Mouse (Mus musculus): Measurements from ENCODE around the gene Sh2d1b2.
"Not testable (repeated sequence)": the region's sequence is repeated elsewhere in the genome, so short reads cannot be mapped to it uniquely, and the experiment has no call there.

Gene Sh2d1b2

DNA sequence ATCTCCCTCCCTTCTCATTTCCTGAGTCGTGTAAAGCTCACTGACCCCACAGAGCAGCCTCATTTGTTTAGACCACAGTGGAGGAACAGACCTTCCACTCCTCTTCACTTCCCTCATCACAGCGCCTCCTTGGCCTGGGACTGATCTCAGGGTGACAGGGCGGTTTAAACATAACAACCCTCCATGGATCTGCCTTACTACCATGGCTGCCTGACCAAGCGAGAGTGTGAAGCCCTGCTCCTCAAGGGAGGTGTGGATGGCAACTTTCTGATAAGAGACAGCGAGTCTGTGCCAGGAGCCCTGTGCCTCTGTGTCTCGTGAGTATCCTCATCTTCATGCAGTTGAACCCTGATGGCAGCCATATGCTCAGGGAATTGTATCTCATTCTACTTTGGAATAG lies at the start of gene Sh2d1b2:
Gene Sh2d1b2 (plus strand): TSS at position 62 of the 400 bp plus-strand sequence.
- not testable (repeated sequence) for DNase-seq

DNA sequence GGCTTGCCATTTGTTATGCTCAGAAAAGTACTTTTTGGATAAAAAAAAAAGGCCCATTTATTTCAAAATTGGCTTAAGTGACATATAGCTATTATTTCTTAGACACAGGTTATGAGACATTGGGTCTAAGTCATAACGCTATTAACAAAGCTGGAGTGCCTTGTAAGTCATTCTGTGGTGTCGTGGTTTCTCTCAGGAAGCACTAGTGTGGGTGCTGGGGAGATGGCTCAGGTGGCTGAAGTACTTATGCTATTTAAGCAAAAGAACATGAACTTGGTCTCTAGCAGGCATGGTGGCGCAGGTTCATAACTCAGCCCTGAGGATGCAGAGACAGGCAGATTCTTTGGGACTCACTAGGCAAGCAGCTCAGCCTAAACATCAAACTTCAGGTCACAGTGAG lies 47.4 kb upstream of the Sh2d1b2 start:
- DNase-seq, result no peak

DNA sequence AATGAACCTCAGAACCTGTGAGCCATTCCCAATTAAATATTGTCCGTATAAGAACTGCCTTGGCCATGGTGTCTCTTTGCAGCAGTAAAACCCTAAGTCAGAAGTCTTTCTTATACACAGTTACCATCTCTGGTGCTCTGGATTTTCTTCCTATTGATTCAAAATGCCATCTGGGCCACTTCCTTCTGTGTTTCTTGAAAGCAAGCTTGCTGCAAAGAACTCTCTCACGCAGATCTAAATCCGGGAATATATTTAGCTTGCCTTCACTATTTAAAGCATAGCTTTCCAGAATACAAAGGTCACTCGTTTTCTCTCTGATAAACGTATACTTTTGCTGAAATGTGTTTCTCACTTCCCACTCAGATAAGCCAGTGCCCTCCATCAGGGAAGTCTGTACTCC lies 46.0 kb upstream of the Sh2d1b2 start:
- DNase-seq, result no peak

DNA sequence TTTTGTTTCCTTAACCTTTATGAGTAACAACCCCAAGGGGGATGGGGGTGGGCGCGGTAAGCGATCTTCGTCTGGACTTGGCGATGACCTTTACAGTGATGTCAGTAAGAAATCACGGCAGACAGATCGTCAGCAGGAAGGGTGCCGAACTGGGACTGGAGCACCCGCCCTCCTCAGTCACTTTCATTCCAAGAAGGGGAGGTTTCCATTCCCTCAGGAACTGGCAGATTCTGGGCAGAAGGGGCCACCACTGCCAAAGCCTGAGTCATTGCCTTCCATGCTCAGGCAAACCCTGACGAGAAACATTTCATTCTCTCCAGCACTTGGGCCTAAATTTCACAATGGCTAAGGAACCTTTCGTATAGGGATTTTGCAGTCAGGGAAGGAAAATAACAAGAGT lies 43.9 kb upstream of the Sh2d1b2 start:
- DNase-seq, result no peak

DNA sequence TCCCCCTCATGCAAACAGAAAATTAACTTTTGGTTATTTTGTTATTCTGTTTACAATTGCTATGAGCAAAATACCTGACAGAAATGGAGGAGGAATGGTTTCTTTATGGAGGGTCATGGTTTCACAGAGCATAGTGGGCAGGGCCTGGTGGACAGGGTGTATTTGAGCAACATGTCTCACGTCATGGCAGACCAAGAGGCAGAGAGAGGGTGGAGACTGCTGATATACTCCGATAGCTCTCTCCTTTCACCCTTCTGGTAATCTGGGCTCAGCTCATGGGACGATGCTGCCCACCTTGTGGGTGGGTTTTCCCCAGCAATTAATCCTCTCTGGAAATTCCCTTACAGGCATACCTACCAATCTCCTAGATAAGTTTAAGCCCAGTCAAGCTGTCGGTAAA lies 42.3 kb upstream of the Sh2d1b2 start:
- no peak for DNase-seq

DNA sequence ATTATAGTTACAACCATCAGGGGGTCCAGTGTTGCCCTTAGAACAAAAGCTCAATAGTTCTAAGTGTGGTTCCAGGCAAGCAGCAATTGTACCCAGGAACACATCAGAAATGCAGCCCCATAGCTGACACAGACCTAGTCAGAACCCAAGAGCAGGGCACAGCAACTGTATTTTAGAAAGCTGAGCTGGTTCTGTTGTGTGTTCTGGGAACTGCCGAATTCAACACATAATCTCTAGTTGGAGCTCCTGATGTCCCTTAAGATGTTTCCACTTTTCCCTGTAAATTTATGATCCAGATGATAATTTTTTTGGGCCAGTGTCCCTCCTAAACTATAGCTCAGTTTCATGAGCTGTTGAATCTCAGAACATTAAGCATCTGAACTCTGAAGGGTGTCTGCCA lies 40.6 kb upstream of the Sh2d1b2 start:
- DNase-seq, result no peak

DNA sequence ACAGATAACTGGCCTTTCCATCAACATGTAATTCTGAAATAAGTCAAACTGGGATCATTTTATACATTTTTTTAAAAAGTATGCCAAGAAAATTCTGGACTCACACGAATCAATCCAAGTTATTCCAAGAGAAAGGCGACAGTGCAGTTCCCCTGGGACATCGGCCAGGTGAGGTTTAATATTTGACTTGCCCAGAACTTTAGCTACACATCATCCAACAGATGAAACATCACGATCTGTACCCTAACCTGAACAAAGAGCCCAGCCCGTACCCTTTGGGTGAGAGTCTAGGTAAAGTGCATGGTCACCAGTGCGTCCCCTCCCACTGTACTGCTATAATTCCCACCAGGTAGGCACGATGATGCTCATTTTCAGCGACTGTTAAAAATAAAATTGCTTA lies 36.3 kb upstream of the Sh2d1b2 start:
- no peak for DNase-seq

DNA sequence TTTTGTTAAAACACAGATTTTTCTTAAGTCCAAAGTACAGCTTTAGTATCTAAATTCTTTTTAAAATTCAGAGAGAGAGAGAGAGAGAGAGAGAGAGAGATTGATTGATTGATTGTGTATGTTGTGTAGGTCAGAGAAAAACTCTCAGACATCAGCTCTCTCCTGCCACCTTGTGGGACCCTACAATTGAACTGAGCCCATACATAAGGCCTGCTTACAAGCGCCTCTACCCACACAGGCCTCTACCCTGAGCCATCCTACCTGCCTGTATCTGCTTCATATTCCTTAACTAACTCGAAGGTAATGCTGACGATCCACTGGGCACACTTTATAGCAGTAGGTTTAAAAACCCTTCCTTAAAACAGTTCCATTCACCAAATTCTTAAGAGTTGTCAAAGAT lies 32.2 kb upstream of the Sh2d1b2 start:
- DNase-seq, result peak; percentile 47

DNA sequence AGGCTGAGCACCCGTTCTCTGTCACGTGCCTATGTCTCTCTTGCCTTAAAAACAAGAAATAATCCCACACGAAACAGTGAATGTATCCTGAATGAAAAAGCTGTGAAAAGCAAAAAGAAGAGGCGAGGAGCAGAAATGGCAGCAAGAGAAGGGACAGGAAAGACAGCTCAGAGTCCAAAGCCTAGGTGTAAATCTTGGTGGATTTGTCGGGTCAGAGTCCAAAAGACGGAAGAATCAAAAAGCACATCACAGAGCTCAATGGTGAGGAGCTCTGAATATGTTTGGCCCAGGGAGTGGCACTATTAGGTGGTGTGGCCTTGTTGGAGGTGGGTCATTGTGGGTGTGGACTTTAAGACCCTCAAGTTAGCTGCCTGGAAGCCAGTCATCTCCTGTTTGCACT lies 26.2 kb upstream of the Sh2d1b2 start:
- DNase-seq, result no peak

DNA sequence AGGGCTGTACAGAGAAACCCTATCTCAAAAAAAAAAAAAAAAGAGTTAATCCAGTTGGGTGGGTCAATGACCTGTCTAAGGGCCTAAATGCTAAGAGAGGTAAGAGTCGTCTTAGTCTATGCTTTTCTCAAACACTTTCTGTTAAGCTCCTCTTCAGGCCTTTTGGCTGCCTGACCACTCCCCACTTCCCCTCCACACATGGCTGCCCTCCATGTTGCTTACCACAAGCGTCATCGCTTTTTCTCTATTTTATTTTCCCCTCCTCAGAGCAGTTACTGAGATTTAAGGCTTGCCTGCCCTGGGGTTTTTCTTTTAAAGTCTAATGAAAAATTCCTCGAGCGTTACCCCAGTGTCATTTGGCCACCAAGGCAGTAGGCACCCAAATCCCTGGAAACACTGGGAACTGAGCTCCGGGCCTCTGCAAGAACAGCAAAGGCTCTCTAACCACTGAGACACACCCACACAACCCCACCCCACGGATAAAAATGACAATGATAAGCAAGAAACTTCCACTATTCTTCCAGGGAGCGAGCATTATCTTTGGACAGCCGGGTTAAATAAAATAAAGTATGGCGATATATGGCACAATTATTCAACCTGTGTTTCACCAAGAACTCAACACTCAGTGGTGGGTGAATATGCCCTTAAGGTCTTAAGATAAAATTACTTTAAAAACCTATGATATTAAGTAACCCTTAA lies 19.2 kb upstream of the Sh2d1b2 start:
- DNase-seq, result no peak

DNA sequence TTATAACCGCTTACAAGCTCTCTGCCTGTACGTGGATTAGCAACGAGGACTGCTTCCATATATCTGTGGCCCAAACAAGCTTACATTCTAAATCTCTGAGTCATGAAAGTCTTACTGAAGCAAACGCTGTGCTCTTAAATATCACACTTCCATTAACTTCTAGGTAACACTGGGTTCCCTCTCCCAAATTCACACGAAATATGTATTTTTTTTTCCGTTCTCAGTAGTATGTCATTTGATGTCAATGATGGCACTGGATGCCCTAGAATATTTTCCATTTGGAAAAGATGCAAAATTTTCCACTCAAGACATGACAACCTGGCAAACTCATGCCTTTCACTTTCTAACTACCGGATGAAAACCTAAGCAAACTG lies 18.2 kb upstream of the Sh2d1b2 start:
- DNase-seq, result no peak

DNA sequence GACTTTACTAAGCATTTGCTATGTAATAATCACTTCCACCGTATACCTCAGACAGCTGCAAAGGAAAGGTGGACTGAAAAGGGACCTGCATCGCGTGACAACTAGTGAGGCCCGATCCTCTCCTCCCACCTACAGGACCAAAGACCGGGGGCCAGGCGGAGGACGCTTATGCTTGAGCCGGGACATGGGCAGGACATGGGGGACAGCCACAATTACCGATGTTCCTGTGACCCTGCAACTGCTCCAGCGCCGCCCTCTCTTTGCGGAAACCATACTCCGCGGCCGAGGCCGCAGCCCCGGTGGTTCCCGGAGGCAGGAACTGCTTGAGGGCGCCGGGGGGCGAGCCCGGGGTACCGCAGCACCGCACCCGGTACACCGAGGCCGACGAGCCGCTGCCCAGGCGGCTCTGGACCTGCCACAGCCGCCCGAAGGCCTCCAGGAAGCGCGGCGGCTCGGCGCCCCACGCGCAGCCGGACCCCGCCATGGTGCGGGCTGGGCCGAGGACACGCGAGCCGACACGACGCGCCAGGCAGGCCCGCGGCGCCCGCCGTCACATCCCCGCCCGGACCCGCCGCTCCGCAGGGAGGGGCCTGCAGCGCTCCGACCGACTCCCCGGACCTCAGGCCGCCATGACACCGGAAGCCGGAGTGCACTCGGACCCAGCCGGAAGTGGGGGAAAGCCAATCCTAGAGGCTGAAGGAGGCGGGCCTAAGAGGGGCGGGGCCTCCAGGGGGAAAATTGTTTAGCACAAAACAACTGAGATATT lies 17.6 kb upstream of the Sh2d1b2 start, which contains the start of gene Uhmk1:
Gene Uhmk1 (minus strand): TSS at position 641 of the 766 bp plus-strand sequence.
- DNase-seq, result peak; percentile 95

GRCm38 (mm10) chr1:170215590-170215989 lies 17.0 kb upstream of the Sh2d1b2 start:
- DNase-seq, result no peak

DNA sequence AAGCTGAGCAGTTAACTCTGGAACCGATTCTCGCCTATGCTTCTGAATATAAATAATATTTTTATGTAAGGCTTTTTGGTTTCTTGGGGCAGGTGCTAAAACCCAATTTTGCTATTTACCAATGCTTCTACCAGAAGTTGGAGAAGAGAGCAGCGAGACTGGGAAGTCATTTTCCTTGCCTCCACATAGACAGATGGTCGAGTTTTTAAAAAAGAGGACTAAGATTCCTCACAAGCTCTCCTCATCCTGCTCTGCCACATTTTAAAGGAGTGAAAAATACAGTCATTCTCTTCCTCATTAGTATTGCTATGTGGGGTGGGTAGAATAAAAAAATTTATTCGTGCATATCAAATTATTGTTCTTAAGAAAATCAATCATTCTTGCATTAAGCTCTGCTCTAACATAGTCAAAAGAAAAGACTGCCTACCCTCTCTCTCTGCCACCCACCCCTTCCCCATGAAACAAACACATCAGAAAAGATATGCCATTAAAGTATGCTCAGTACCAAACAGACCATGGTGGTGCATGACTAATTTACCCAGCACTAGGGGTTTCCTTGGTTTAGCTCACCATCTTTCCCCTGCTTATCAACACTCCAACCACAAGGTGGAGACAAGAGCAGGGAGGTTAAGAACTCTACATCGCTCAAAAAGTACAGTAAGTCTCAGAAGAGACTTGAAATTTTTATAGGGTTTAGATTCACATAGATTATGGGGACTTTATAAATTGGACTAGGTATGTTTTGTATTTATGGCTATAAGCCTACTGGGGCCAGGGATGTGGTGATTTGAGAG lies 14.3 kb upstream of the Sh2d1b2 start:
- DNase-seq, result peak; percentile 49

- no peak for DNase-seq
Measured at GRCm38 (mm10) chr1:170220351-170220750, 12.2 kb upstream of the Sh2d1b2 start.

GRCm38 (mm10) chr1:170223276-170223675 lies 9.3 kb upstream of the Sh2d1b2 start:
- no peak for DNase-seq

DNA sequence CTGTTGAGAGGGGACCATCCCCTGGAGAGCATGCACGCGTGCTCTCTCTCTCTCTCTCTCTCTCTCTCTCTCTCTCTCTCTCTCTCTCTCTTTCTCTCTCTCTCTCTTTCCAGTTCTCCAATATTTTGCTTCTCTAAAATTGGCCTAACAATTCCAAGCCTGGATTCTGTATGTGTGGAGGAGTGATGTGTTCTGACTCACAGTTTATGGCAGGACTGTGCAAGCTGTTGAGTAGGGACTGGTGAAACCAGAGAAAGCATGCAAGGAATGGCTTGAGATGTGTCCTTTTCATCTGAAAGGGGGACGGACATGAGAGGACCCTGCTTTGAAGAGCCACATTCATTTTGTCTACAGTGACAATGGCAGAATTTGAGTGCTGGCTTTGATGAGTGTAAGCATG lies 12.5 kb downstream of the Sh2d1b2 start:
- no peak for DNase-seq

- DNase-seq, result no peak
Measured at GRCm38 (mm10) chr1:170254893-170255559, 22.5 kb downstream of the Sh2d1b2 start.

DNA sequence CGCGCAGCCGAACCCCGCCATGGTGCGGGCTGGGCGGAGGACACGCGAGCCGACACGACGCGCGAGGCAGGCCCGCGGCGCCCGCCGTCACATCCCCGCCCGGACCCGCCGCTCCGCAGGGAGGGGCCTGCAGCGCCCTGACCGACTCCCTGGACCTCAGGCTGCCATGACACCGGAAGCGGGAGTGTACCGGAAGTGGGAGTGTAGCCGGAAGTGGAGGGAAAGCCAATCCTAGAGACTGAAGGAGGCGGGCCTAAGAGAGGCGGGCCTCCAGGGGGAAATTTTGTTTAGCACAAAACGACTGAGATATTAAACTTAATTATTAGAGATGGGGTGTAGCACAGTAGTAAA lies 23.0 kb downstream of the Sh2d1b2 start:
- DNase-seq, result peak; percentile 92

DNA sequence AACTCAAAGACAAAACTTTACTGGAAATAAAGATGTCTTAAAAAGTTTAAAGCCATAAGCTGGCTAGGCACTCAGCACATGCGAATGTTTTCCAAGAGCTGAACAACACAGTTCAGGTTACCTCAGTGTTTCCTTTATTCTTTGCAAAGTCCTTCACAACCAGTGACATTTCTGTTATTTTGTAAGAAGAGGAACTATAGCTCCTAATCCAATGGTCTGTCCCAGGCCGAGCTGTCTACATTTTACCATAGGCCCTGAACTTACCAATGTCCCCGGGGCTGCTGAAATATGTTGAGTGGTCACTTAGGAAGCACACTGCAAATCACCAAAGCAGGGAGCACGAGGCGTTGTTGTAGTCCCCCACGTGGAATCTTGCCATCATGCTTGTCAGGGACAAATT lies 37.7 kb downstream of the Sh2d1b2 start:
- DNase-seq, result no peak

DNA sequence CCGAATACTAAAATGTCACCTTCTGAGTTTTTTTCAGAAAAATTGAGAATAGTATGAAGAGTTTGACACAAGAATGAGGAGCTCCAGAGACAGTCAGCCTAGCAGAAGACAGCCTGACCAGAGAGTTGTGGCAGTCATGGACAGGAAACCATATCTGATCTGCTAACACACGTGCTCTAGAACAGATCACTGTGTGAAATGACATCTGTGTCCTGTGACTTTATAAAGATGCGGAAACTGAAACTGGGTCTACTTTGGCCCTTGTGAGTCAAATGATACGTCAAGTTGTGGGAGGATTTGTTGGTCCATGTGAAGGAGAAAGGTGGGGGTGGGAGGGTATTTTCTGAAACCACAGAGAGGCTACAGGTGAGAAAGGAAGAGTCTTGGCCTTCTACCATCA lies 38.1 kb downstream of the Sh2d1b2 start:
- no peak for DNase-seq

DNA sequence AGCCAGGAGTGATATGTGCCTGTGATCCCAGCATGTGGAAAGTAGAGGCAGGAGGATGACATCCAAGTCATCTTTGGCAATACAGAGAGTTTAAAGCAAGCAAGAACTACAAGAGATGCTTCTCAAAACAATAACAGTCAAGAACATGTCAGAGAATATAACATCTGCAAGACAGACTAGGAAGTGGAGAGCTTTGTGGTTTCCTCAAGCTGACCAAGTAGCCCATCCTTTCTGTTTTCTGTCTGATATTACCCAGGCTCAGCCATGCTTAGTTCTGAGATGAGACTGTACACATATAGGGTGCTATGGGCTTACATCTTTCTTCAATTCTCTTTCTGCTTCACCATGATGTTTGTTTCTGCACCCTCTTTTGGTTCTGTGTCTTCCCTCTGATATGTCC lies 40.7 kb downstream of the Sh2d1b2 start:
- DNase-seq, result no peak

DNA sequence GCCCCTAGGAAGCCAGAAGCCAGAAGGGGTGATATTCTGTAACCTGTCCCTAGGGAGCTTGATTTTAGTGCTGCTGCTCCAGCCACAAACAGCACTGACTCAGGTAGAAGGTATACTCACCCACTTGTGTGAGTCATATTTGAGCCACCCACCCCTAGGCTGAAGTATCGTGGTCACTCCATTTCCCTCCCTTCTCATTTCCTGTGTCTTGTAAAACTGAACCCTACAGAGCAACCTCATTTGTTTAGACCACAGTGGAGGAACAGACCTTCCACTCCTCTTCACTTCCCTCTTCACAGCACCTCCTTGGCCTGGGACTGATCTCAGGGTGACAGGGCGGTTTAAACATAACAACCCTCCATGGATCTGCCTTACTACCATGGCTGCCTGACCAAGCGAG lies 44.5 kb downstream of the Sh2d1b2 start, which contains the start of gene Sh2d1b1:
Gene Sh2d1b1 (plus strand): TSS at position 305 of the 400 bp plus-strand sequence.
- no peak for DNase-seq
